Mouse (Mus musculus) left cerebral cortex, postnatal 25 days (tissue): ENCODE data around the gene Il2ra. TPM values are rescaled to one million over a fixed set of nuclear protein-coding genes. Genes with fewer than 3 reads are reported as not detected.

Source experiments
- DNase-seq, 2 experiments: peaks; one replicate each; pipeline ENCODE4 v3.0.0; 2022; ENCODE audit warnings: low spot score in 2 of 2, mixed read lengths in 1 of 2
- intact Hi-C: fragments of 180-260 bp; cut with DNase I; formaldehyde crosslinking; loops from one replicate; pipeline ENCODE4 v1.15.1; 2025
- total RNA-seq, 2 experiments: library from RNA; stranded (reverse); gene quantifications; 2 replicates each; pipeline ENCODE4 v1.2.3; 2021

Il2ra gene
- total RNA-seq, 2 experiments from 2014 or later, result not detected

GRCm38 (mm10) chr2:11651476-11651875, 8.9 kb downstream of the Il2ra start:
- no peak for DNase-seq
- intact Hi-C loops, result no loop called here

- DNase-seq, result no peak
- intact Hi-C loops, result no loop called here
Measured at GRCm38 (mm10) chr2:11652196-11652595, 9.6 kb downstream of the Il2ra start.

GRCm38 (mm10) chr2:11652780-11653179, 10.2 kb downstream of the Il2ra start:
- DNase-seq, result no peak
- intact Hi-C loops, result no loop called here

- intact Hi-C loops, result no loop called here
- no peak for DNase-seq
Measured at GRCm38 (mm10) chr2:11653330-11653729, 10.7 kb downstream of the Il2ra start.

- intact Hi-C loops, result no loop called here
Measured at GRCm38 (mm10) chr2:11653780-11654179, 11.2 kb downstream of the Il2ra start.

GRCm38 (mm10) chr2:11654990-11655931, 12.7 kb downstream of the Il2ra start:
- intact Hi-C loops, result no loop called here
- peak; percentile 38 to 90 for DNase-seq

More at GRCm38 (mm10) chr2:11653780-11654179, 11.2 kb downstream of the Il2ra start:
- DNase-seq, result no peak

GRCm38 (mm10) chr2:11657581-11657980, 15.0 kb downstream of the Il2ra start:
- DNase-seq, result no peak
- intact Hi-C loops, result no loop called here

GRCm38 (mm10) chr2:11659263-11659662, 16.7 kb downstream of the Il2ra start:
- intact Hi-C loops, result no loop called here
- peak; percentile 8 to 47 for DNase-seq

GRCm38 (mm10) chr2:11662143-11662906, 19.7 kb downstream of the Il2ra start:
- intact Hi-C loops, result no loop called here
- DNase-seq, result no peak

- intact Hi-C loops, result no loop called here
- DNase-seq, result no peak
Measured at GRCm38 (mm10) chr2:11662907-11663230, 20.3 kb downstream of the Il2ra start.

GRCm38 (mm10) chr2:11663961-11664360, 21.4 kb downstream of the Il2ra start:
- peak; percentile 84 to 93 for DNase-seq
- intact Hi-C loops, result loop anchor here (1.0 to 2.0 kb wide), 2 partner anchors 23 to 61 kb away; no protein-coding TSS in a partner anchor

GRCm38 (mm10) chr2:11664367-11664766, 21.8 kb downstream of the Il2ra start:
- intact Hi-C loops, result loop anchor here (1.0 to 2.0 kb wide), 2 partner anchors 22 to 61 kb away; no protein-coding TSS in a partner anchor

GRCm38 (mm10) chr2:11664806-11665205, 22.2 kb downstream of the Il2ra start:
- intact Hi-C loops, result loop anchor here (1.0 to 2.0 kb wide), 2 partner anchors 22 to 62 kb away; no protein-coding TSS in a partner anchor

More at GRCm38 (mm10) chr2:11664367-11664766, 21.8 kb downstream of the Il2ra start:
- DNase-seq, result peak in 1 of 2 experiments; percentile 10

GRCm38 (mm10) chr2:11665326-11665725, 22.7 kb downstream of the Il2ra start:
- intact Hi-C loops, result loop anchor here (2.0 kb wide), 1 partner anchor 21 kb away; no protein-coding TSS in a partner anchor
- no peak for DNase-seq

More at GRCm38 (mm10) chr2:11664806-11665205, 22.2 kb downstream of the Il2ra start:
- DNase-seq, result no peak

- intact Hi-C loops, result no loop called here
- DNase-seq, result no peak
Measured at GRCm38 (mm10) chr2:11672144-11672543, 29.5 kb downstream of the Il2ra start.

GRCm38 (mm10) chr2:11679626-11680025, 37.0 kb downstream of the Il2ra start:
- DNase-seq, result no peak
- intact Hi-C loops, result no loop called here

- intact Hi-C loops, result no loop called here
- DNase-seq, result no peak
Measured at GRCm38 (mm10) chr2:11682712-11683111, 40.1 kb downstream of the Il2ra start.

- no peak for DNase-seq
- intact Hi-C loops, result loop anchor here (2.0 kb wide), 1 partner anchor 22 kb away; no protein-coding TSS in a partner anchor
Measured at GRCm38 (mm10) chr2:11686512-11686911, 43.9 kb downstream of the Il2ra start.

GRCm38 (mm10) chr2:11687436-11687835, 44.8 kb downstream of the Il2ra start:
- DNase-seq, result peak in 1 of 2 experiments; percentile 35
- intact Hi-C loops, result loop anchor here (2.0 kb wide), 1 partner anchor 23 kb away; no protein-coding TSS in a partner anchor
